Mouse (Mus musculus) liver, embryonic 14.5 days (tissue): ENCODE data around the gene Phkg1.

Experiments
- CTCF ChIP-seq: IDR thresholded peaks from 2 replicates; pipeline ENCODE4 v1.5.1; 2016; ENCODE audit warnings: antibody characterized with exemption, low read depth, control low read depth
- EP300 ChIP-seq: IDR thresholded peaks from 2 replicates; pipeline ENCODE4 v1.6.1; 2016; ENCODE audit warnings: antibody characterized with exemption, low read depth

DNA sequence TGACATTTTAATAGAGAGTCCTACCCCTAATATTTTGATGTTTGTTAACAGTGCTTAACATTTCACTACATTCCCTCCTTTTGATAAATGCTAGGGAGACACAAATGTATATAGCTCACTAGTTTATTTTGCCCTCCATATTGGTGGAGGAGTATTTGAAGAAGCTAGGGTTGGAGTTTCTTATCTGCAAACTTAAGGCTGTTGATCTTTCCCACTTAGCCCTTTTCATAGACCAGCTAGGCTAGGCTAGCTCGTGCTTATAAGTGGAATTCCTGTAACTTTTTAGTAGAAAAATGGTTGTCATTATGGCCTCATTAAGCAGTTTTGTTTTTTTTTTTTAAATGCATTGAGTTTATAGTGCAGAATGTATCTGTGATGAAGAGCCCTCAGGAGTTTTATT, 45.1 kb upstream of the Phkg1 start:
- TF ChIP-seq EP300: no peak
- no peak for TF ChIP-seq CTCF
